Mouse (Mus musculus): ENCODE results near the gene Gss. TPM values are rescaled to one million over a fixed set of nuclear protein-coding genes. Genes with fewer than 3 reads are reported as not detected.

Gene Gss
- polyA plus RNA-seq, 1 experiment from 2014 or later, result 47.9 TPM

DNA sequence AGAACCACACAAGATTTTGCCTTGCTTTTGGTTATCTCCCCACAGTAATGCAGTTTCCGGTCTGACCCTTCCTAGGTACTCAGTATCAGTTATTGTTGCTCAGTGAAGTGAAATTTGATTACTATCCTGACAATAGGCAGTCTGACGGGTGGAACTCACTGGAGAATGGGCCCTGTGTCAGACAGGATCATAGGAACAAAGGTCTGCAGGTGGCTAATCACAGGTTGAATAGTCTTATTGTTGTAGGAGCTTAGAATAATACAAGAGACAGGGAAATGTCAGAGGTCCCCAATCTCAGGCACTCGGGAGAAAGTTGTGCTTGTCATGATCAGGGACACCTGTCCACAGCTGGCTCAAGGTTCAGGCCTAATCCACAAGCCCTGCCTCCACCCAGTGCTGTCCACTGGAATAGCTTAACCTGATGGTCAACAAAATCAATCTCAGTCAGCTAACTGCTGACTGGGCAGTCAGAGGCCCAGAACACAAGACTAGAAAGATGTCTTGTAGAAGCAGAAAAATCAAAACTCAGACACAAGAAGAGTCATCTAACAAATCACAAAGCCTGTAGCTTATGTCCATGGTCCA, 23.3 kb downstream of the Gss start:
- no peak overlapping the region for H3K4me3 ChIP-seq (ENCODE audit: low read depth, low read length)
- ATAC-seq (ENCODE audit: low FRiP score, low TSS enrichment), result no peak
- TF ChIP-seq CTCF (IDR thresholded peaks at IDR 0.05; ENCODE audit: low read depth) (no peak), EP300 (optimal IDR thresholded peaks at IDR 0.05) (no peak)
- no peaks in the 10 kb centered on the region for H3K4me1 ChIP-seq (replicated peaks; ENCODE audit: control insufficient read depth, insufficient read depth)
- no peak overlapping the region for H3K27ac ChIP-seq (replicated peaks)
- peaks cover 3% of the 10 kb centered on the region; the same call in 1 of the 2 replicates for H3K36me3 ChIP-seq (ENCODE audit: control insufficient read depth, insufficient read depth, low read length)
- H3K9me3 ChIP-seq (ENCODE audit: control insufficient read depth, low read length), result no peaks in the 10 kb centered on the region
- 47% methylated on average over 3 of the region's 3 CpGs for WGBS
- H3K9ac ChIP-seq (ENCODE audit: low read length), result no peak overlapping the region
- DNase-seq (ENCODE audit: low spot score), result no peak
- H3K27me3 ChIP-seq (ENCODE audit: control insufficient read depth, insufficient read depth, low read length), result no peaks in the 10 kb centered on the region
- H3K4me2 ChIP-seq (replicated peaks; ENCODE audit: low read depth), result no peak overlapping the region

DNA sequence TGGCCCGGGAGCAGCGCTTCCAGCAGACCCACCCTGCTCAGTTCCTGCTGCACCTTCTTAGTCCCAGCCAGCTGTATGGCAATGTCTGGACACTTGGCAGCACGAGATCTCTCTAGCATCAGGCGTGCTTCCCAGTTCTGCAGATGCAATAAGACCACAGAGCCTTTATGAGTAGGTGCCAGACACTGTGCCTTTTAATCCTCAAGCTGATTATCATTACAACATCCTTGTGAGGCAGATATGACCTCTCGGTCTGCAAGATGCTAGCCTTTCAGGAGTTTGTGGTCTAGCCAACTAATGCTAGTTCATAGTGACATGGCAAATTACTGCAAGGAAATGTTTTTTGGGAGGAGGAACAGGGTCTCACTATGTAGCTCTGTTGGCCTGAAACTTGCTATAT, 24.9 kb downstream of the Gss start:
- Histone ChIP-seq H3K36me3 (ENCODE audit: control insufficient read depth, insufficient read depth, low read length) (peaks cover 3% of the 10 kb centered on the region; the same call in 1 of the 2 replicates), H3K9ac (ENCODE audit: low read length) (no peak overlapping the region), H3K4me3 (ENCODE audit: low read depth, low read length) (no peak overlapping the region), H3K9me3 (ENCODE audit: control insufficient read depth, low read length) (no peaks in the 10 kb centered on the region), H3K4me1 (replicated peaks; ENCODE audit: control insufficient read depth, insufficient read depth) (no peaks in the 10 kb centered on the region), H3K27me3 (ENCODE audit: control insufficient read depth, insufficient read depth, low read length) (no peaks in the 10 kb centered on the region), H3K4me2 (replicated peaks; ENCODE audit: low read depth) (no peak overlapping the region), H3K27ac (replicated peaks) (no peak overlapping the region)
- TF ChIP-seq CTCF (IDR thresholded peaks at IDR 0.05; ENCODE audit: low read depth) (no peak), EP300 (optimal IDR thresholded peaks at IDR 0.05) (no peak)
- ATAC-seq (ENCODE audit: low FRiP score, low TSS enrichment) (no peak), DNase-seq (ENCODE audit: low spot score) (no peak)
- 69% methylated on average over 5 of the region's 5 CpGs for WGBS

DNA sequence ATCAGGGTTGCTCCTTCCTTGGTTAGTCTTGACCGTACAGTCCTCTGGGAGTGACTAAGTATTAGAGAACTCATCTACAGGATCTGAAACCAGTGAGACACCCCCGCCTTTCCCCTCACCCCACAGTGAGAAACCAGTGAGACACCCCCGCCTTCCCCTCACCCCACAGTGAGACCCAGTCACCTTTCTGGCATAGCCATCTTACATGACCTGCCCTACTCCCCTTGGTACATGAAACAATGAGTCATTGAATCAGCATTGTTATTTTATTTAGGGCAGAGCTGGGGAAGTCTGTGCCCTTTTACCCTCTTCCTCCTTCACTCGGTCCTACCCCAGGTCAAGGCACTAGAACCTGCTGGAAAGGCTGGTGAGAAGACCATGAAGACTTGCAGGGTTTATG, 29.7 kb downstream of the Gss start:
- WGBS, result 79% methylated on average over 4 of the region's 4 CpGs
- TF ChIP-seq EP300 (optimal IDR thresholded peaks at IDR 0.05), result no peak
- no peak for TF ChIP-seq CTCF (IDR thresholded peaks at IDR 0.05; ENCODE audit: low read depth)
- H3K4me2 ChIP-seq (replicated peaks; ENCODE audit: low read depth), result no peak overlapping the region
- no peaks in the 10 kb centered on the region for H3K9me3 ChIP-seq (ENCODE audit: control insufficient read depth, low read length)
- DNase-seq (ENCODE audit: low spot score) (no peak), ATAC-seq (ENCODE audit: low FRiP score, low TSS enrichment) (peak; percentile 85)
- no peak overlapping the region for H3K27ac ChIP-seq (replicated peaks)
- no peaks in the 10 kb centered on the region for H3K4me1 ChIP-seq (replicated peaks; ENCODE audit: control insufficient read depth, insufficient read depth)
- no peaks in the 10 kb centered on the region for H3K27me3 ChIP-seq (ENCODE audit: control insufficient read depth, insufficient read depth, low read length)
- H3K4me3 ChIP-seq (ENCODE audit: low read depth, low read length), result no peak overlapping the region
- no peak overlapping the region for H3K9ac ChIP-seq (ENCODE audit: low read length)
- H3K36me3 ChIP-seq (ENCODE audit: control insufficient read depth, insufficient read depth, low read length), result peaks cover 3% of the 10 kb centered on the region; the same call in 1 of the 2 replicates

GRCm38 (mm10) chr2:155562209-155562608, 30.4 kb downstream of the Gss start:
- no peak for DNase-seq (ENCODE audit: low spot score)
- 48% methylated on average over 1 of the region's 1 CpGs for WGBS
- no peak for TF ChIP-seq EP300 (optimal IDR thresholded peaks at IDR 0.05)

DNA sequence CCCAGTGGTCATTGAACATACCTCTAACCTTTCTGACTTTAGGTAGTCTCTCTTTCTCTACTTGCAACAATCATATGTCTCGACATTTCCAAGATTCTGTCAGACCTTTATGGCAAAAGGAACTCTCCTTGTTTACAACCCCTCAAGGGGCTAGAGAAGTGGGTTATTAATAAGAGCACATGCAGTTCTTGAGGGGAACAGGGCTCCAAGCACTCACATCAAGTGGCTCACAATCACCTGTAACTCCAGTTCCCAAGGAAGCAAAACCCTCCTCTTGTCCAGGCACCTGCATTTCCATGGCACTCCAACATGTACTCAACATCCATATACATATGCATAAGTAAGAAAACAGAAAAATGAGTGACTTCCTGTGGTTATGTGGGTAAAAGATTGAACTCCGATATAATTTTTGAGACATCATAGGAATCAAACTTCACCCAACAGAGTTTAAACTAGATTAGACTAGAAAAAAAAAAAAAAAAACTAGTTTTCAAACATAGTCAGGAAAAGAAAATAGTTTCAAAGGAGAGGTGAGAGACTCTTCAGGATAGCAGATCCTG, 38.1 kb downstream of the Gss start:
- 91% methylated on average over 2 of the region's 2 CpGs for WGBS
- H3K27ac ChIP-seq (replicated peaks), result no peak overlapping the region
- ATAC-seq (ENCODE audit: low FRiP score, low TSS enrichment) (no peak), DNase-seq (ENCODE audit: low spot score) (no peak)
- H3K4me2 ChIP-seq (replicated peaks; ENCODE audit: low read depth), result no peak overlapping the region
- H3K4me3 ChIP-seq (ENCODE audit: low read depth, low read length), result no peak overlapping the region
- no peaks in the 10 kb centered on the region for H3K4me1 ChIP-seq (replicated peaks; ENCODE audit: control insufficient read depth, insufficient read depth)
- TF ChIP-seq CTCF (IDR thresholded peaks at IDR 0.05; ENCODE audit: low read depth) (no peak), EP300 (optimal IDR thresholded peaks at IDR 0.05) (no peak)
- no peaks in the 10 kb centered on the region for H3K36me3 ChIP-seq (ENCODE audit: control insufficient read depth, insufficient read depth, low read length)
- no peaks in the 10 kb centered on the region for H3K27me3 ChIP-seq (ENCODE audit: control insufficient read depth, insufficient read depth, low read length)
- H3K9ac ChIP-seq (ENCODE audit: low read length), result no peak overlapping the region
- no peaks in the 10 kb centered on the region for H3K9me3 ChIP-seq (ENCODE audit: control insufficient read depth, low read length)

More at GRCm38 (mm10) chr2:155562209-155562608, 30.4 kb downstream of the Gss start:
- Histone ChIP-seq H3K4me2 (replicated peaks; ENCODE audit: low read depth) (no peak overlapping the region), H3K9me3 (ENCODE audit: control insufficient read depth, low read length) (no peaks in the 10 kb centered on the region), H3K27me3 (ENCODE audit: control insufficient read depth, insufficient read depth, low read length) (no peaks in the 10 kb centered on the region), H3K9ac (ENCODE audit: low read length) (no peak overlapping the region), H3K36me3 (ENCODE audit: control insufficient read depth, insufficient read depth, low read length) (peaks cover 3% of the 10 kb centered on the region; the same call in 1 of the 2 replicates), H3K4me3 (ENCODE audit: low read depth, low read length) (no peak overlapping the region), H3K27ac (replicated peaks) (no peak overlapping the region), H3K4me1 (replicated peaks; ENCODE audit: control insufficient read depth, insufficient read depth) (no peaks in the 10 kb centered on the region)
- ATAC-seq (ENCODE audit: low FRiP score, low TSS enrichment), result no peak

DNA sequence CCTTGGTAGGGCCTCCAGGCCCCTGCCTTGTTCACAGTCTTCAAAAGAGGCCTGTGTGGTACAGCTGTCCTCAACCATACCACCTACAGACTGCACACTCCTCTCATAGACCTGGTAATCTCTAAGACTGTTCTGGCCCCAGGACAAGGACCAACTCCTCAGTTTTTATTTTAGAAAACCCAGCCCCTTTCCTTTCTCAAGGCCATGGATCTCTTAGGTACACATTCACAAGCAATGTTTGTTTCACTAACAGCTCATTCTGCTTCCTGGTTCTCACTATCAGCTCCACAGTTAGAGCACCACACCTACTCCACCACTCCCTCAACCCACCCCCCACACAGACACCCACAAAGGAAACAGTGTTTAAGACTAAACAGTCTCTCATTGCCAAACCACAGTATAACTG, 39.7 kb downstream of the Gss start:
- H3K9ac ChIP-seq (ENCODE audit: low read length), result no peak overlapping the region
- no peak for TF ChIP-seq EP300 (optimal IDR thresholded peaks at IDR 0.05)
- TF ChIP-seq CTCF (IDR thresholded peaks at IDR 0.05; ENCODE audit: low read depth), result no peak
- no peaks in the 10 kb centered on the region for H3K36me3 ChIP-seq (ENCODE audit: control insufficient read depth, insufficient read depth, low read length)
- no peak overlapping the region for H3K4me3 ChIP-seq (ENCODE audit: low read depth, low read length)
- H3K9me3 ChIP-seq (ENCODE audit: control insufficient read depth, low read length), result no peaks in the 10 kb centered on the region
- peak overlapping the region; percentile 86 for H3K27ac ChIP-seq (replicated peaks)
- ATAC-seq (ENCODE audit: low FRiP score, low TSS enrichment) (peak; percentile 96), DNase-seq (ENCODE audit: low spot score) (peak; percentile 77)
- H3K27me3 ChIP-seq (ENCODE audit: control insufficient read depth, insufficient read depth, low read length), result no peaks in the 10 kb centered on the region
- no peak overlapping the region for H3K4me2 ChIP-seq (replicated peaks; ENCODE audit: low read depth)
- H3K4me1 ChIP-seq (replicated peaks; ENCODE audit: control insufficient read depth, insufficient read depth), result no peaks in the 10 kb centered on the region

All from stomach, postnatal 0 days (tissue).